In genomic region chr2:65490450-65490849, GRCm38 (mm10) we compare ENCODE assay signal across 24 mouse cellular contexts.
DNase-seq lines count a peak whose midpoint lies in the region; ATAC-seq and TF ChIP-seq lines count a peak whose summit lies in the region.
"Had no signal": no experiment of that assay in that cellular context is flagged by ENCODE, and none has a peak within 500 bp of the region (broad histone marks: within the 10 kb centered on the region; RNA-seq: fewer than 3 reads in every experiment).

No protein-coding gene starts in this region.

- no peaks in the 10 kb centered on the region for H3K36me3 ChIP-seq in lung, embryonic 14.5 days (ENCODE audit: insufficient read depth)
- H3K36me3 ChIP-seq: embryonic facial prominence, embryonic 15.5 days; G1E; heart, embryonic 12.5 days; heart, embryonic 15.5 days; hindbrain, embryonic 10.5 days had no signal

- H3K9ac ChIP-seq in lung, embryonic 14.5 days, result no peak overlapping the region
- H3K9ac ChIP-seq: embryonic facial prominence, embryonic 15.5 days; forebrain, postnatal 0 days; heart, embryonic 12.5 days; heart, embryonic 15.5 days; hindbrain, embryonic 13.5 days had no signal

- TF ChIP-seq CTCF in lung, embryonic 14.5 days (IDR thresholded peaks at IDR 0.05; ENCODE audit: low read depth), result no peak

- no peaks in the 10 kb centered on the region for H3K4me1 ChIP-seq in lung, embryonic 14.5 days (ENCODE audit: insufficient read depth)
- H3K4me1 ChIP-seq: embryonic facial prominence, embryonic 15.5 days; heart, embryonic 12.5 days; heart, embryonic 15.5 days; hindbrain, embryonic 10.5 days; hindbrain, embryonic 13.5 days had no signal

- ATAC-seq in lung, embryonic 14.5 days (ENCODE audit: insufficient read depth), result no peak
- no peak for ATAC-seq in frontal cortex, adult (ENCODE audit: low TSS enrichment)
- ATAC-seq: forebrain, embryonic 14.5 days; forebrain, postnatal 0 days; Patski had no signal

- H3K27ac ChIP-seq in lung, embryonic 14.5 days (ENCODE audit: low read depth), result no peak overlapping the region
- H3K27ac ChIP-seq: embryonic facial prominence, embryonic 15.5 days; heart, embryonic 15.5 days; hindbrain, embryonic 10.5 days; hindbrain, embryonic 13.5 days had no signal

- WGBS in lung, embryonic 14.5 days, result 69% methylated on average over 9 of the region's 9 CpGs

- no peaks in the 10 kb centered on the region for H3K9me3 ChIP-seq in lung, embryonic 14.5 days (ENCODE audit: low read depth, low read length)
- H3K9me3 ChIP-seq: embryonic facial prominence, embryonic 15.5 days; heart, embryonic 12.5 days; heart, embryonic 15.5 days; hindbrain, embryonic 10.5 days; hindbrain, embryonic 13.5 days had no signal

- no peak overlapping the region for H3K4me3 ChIP-seq in lung, embryonic 14.5 days (ENCODE audit: low read depth, low read length)
- H3K4me3 ChIP-seq: embryonic facial prominence, embryonic 15.5 days; heart, embryonic 12.5 days; heart, embryonic 15.5 days; hindbrain, embryonic 10.5 days; hindbrain, embryonic 13.5 days had no signal

- H3K4me2 ChIP-seq in lung, embryonic 14.5 days, result no peak overlapping the region
- H3K4me2 ChIP-seq: embryonic facial prominence, embryonic 15.5 days; heart, embryonic 12.5 days; heart, embryonic 15.5 days; hindbrain, embryonic 13.5 days had no signal

- DNase-seq in embryo, embryonic 10 days (ENCODE audit: low spot score), result peak; percentile 8
- no peak for DNase-seq in embryo, embryonic 11 days
- DNase-seq in lung, embryonic 14.5 days, result peak; percentile 13
- DNase-seq in lung, postnatal 10 days, result no peak
- DNase-seq in retina, embryonic 14.5 days (ENCODE audit: low spot score), result peak; percentile 47
- DNase-seq: adrenal gland, postnatal 10 days; adrenal gland, postnatal 36 days; cerebellum, adult 18-20 months; cerebellum, adult 9-10 months; cerebellum, postnatal 14 days; forebrain, postnatal 0 days; gastrocnemius, postnatal 25 days; heart, adult 18-20 months; heart, postnatal 10 days; heart, postnatal 36 days had no signal

- no peaks in the 10 kb centered on the region for H3K27me3 ChIP-seq in lung, embryonic 14.5 days (ENCODE audit: insufficient read depth, low read length)
- H3K27me3 ChIP-seq: embryonic facial prominence, embryonic 15.5 days; heart, embryonic 12.5 days; heart, embryonic 15.5 days; hindbrain, embryonic 13.5 days had no signal

Comparison
In these comparisons a context has a peak if more than half of its experiments do, and no peak if none do; other contexts are left out.
1. DNase-seq: peak in embryo, embryonic 10 days (single experiment), lung, embryonic 14.5 days (single experiment) and retina, embryonic 14.5 days (single experiment); none in embryo, embryonic 11 days (single experiment) and lung, postnatal 10 days (single experiment).